Mouse (Mus musculus) splenic B cell, adult 2 months (primary cell): Measurements from ENCODE around the gene Ssh2.

Experiments used
- DNase-seq: peaks from one replicate; pipeline ENCODE4 v3.0.0-alpha.2; 2011; ENCODE audit warnings: low read depth, low spot score
- H3K27me3 ChIP-seq: 2 replicates; pipeline ENCODE4 v1.6.1; 2012; ENCODE audit warnings: mild to moderate bottlenecking, low read length, moderate library complexity, mixed read lengths; ENCODE audit not compliant: control insufficient read depth, poor library complexity, insufficient read depth, severe bottlenecking
- H3K36me3 ChIP-seq: 2 replicates; pipeline ENCODE4 v1.6.1; 2012; ENCODE audit warnings: mild to moderate bottlenecking, low read length, moderate library complexity, mixed read lengths; ENCODE audit not compliant: control insufficient read depth, poor library complexity, insufficient read depth, severe bottlenecking

Ssh2 gene

GRCm38 (mm10) chr11:77463101-77463445, 247.0 kb downstream of the Ssh2 start:
- no peak for DNase-seq
- Histone ChIP-seq H3K36me3 (no peaks in the 10 kb centered on the region), H3K27me3 (no peaks in the 10 kb centered on the region)

GRCm38 (mm10) chr11:77463786-77464185, 247.7 kb downstream of the Ssh2 start:
- Histone ChIP-seq H3K36me3 (no peaks in the 10 kb centered on the region), H3K27me3 (no peaks in the 10 kb centered on the region)
- no peak for DNase-seq

GRCm38 (mm10) chr11:77464684-77465083, 248.6 kb downstream of the Ssh2 start:
- Histone ChIP-seq H3K36me3 (no peaks in the 10 kb centered on the region), H3K27me3 (no peaks in the 10 kb centered on the region)
- no peak for DNase-seq

GRCm38 (mm10) chr11:77465111-77465510, 249.0 kb downstream of the Ssh2 start:
- DNase-seq = no peak
- Histone ChIP-seq H3K36me3 (no peaks in the 10 kb centered on the region), H3K27me3 (no peaks in the 10 kb centered on the region)

GRCm38 (mm10) chr11:77466544-77466943, 250.5 kb downstream of the Ssh2 start:
- no peaks in the 10 kb centered on the region for H3K36me3 ChIP-seq
- H3K27me3 ChIP-seq = no peaks in the 10 kb centered on the region
- no peak for DNase-seq

GRCm38 (mm10) chr11:77467157-77467556, 251.1 kb downstream of the Ssh2 start:
- H3K36me3 ChIP-seq = no peaks in the 10 kb centered on the region
- H3K27me3 ChIP-seq = no peaks in the 10 kb centered on the region
- peak; percentile 82 for DNase-seq

GRCm38 (mm10) chr11:77467784-77468183, 251.7 kb downstream of the Ssh2 start:
- no peaks in the 10 kb centered on the region for H3K36me3 ChIP-seq
- H3K27me3 ChIP-seq = no peaks in the 10 kb centered on the region
- DNase-seq = peak; percentile 87

GRCm38 (mm10) chr11:77468397-77468796, 252.3 kb downstream of the Ssh2 start:
- DNase-seq = no peak
- Histone ChIP-seq H3K36me3 (no peaks in the 10 kb centered on the region), H3K27me3 (no peaks in the 10 kb centered on the region)

GRCm38 (mm10) chr11:77471407-77471806, 255.3 kb downstream of the Ssh2 start:
- DNase-seq = no peak
- no peaks in the 10 kb centered on the region for H3K36me3 ChIP-seq
- no peaks in the 10 kb centered on the region for H3K27me3 ChIP-seq

GRCm38 (mm10) chr11:77472775-77473174, 256.7 kb downstream of the Ssh2 start:
- no peaks in the 10 kb centered on the region for H3K36me3 ChIP-seq

GRCm38 (mm10) chr11:77476216-77476615, 260.1 kb downstream of the Ssh2 start:
- Histone ChIP-seq H3K36me3 (no peaks in the 10 kb centered on the region), H3K27me3 (no peaks in the 10 kb centered on the region)
- DNase-seq = no peak

More at GRCm38 (mm10) chr11:77472775-77473174, 256.7 kb downstream of the Ssh2 start:
- no peaks in the 10 kb centered on the region for H3K27me3 ChIP-seq
- no peak for DNase-seq

GRCm38 (mm10) chr11:77476895-77477294, 260.8 kb downstream of the Ssh2 start:
- DNase-seq = no peak
- H3K27me3 ChIP-seq = no peaks in the 10 kb centered on the region
- H3K36me3 ChIP-seq = no peaks in the 10 kb centered on the region

- no peaks in the 10 kb centered on the region for H3K27me3 ChIP-seq
- no peak for DNase-seq
- no peaks in the 10 kb centered on the region for H3K36me3 ChIP-seq
Measured at GRCm38 (mm10) chr11:77483043-77483442, 267.0 kb downstream of the Ssh2 start.

GRCm38 (mm10) chr11:77483510-77484255, 267.6 kb downstream of the Ssh2 start:
- no peak for DNase-seq
- no peaks in the 10 kb centered on the region for H3K36me3 ChIP-seq
- H3K27me3 ChIP-seq = no peaks in the 10 kb centered on the region

GRCm38 (mm10) chr11:77485229-77485628, 269.1 kb downstream of the Ssh2 start:
- Histone ChIP-seq H3K27me3 (peaks cover 3% of the 10 kb centered on the region; the same call in 1 of the 2 replicates), H3K36me3 (no peaks in the 10 kb centered on the region)
- DNase-seq = no peak

- DNase-seq = no peak
- Histone ChIP-seq H3K36me3 (no peaks in the 10 kb centered on the region), H3K27me3 (peaks cover 3% of the 10 kb centered on the region; the same call in 1 of the 2 replicates)
Measured at GRCm38 (mm10) chr11:77486798-77487197, 270.7 kb downstream of the Ssh2 start.
